Mouse (Mus musculus) frontal cortex, adult (tissue): ENCODE measurements around the gene Eif2ak3.

Source experiments
- ATAC-seq: cut with Nextera tagmentation; 2 replicates; pipeline ENCODE4 v1.9.2; 2017; ENCODE audit warnings: mild to moderate bottlenecking, moderate library complexity, mixed read lengths; ENCODE audit not compliant: low TSS enrichment

Eif2ak3 gene

DNA sequence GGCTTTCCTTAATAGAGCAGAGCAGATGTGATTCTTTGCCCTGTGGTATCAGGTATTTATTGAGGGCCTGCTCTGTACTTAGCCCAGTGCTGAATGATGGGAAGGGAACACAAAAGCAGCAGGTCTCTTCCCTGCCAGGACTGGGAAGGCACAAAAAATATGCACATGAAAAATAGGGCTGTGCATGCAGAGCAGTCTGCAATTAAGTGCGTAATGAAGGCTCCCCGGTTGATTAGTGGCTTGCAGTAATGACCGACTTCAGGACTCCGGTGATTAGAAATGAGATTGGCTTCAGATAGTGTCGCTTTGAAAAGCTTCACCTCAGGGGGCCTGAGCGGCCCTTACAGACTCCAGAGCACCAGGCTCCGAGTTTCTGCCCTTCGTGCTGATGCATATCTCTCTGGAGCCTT, 55.3 kb downstream of the Eif2ak3 start:
- no peak for ATAC-seq

- no peak for ATAC-seq
Measured at GRCm38 (mm10) chr6:70903689-70904088, 59.4 kb downstream of the Eif2ak3 start.

DNA sequence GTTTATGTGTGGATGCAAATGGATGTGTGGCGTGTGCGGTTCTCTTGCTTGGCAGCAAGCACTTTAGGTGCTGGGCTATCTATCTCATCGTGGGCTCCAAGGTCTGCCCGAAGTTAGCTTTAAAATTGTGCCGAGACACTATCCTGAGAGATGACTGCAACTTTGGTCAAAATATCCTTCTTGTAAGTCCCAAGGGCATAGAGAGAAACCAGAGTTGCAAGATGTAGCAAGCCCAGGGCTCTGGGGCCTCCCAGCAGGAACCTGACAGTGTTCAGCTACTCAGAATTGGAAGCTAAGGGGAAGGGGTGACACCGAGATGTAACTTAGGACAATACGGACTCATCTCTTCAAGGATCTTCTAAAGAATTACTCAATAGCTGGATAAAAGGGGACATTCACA, 65.3 kb downstream of the Eif2ak3 start:
- ATAC-seq: no peak

GRCm38 (mm10) chr6:70910285-70910684, 66.0 kb downstream of the Eif2ak3 start:
- no peak for ATAC-seq

GRCm38 (mm10) chr6:70911668-70912395, 67.5 kb downstream of the Eif2ak3 start:
- ATAC-seq: peak; percentile 88

- ATAC-seq: peak; percentile 62
Measured at GRCm38 (mm10) chr6:70912396-70912765, 68.1 kb downstream of the Eif2ak3 start.

DNA sequence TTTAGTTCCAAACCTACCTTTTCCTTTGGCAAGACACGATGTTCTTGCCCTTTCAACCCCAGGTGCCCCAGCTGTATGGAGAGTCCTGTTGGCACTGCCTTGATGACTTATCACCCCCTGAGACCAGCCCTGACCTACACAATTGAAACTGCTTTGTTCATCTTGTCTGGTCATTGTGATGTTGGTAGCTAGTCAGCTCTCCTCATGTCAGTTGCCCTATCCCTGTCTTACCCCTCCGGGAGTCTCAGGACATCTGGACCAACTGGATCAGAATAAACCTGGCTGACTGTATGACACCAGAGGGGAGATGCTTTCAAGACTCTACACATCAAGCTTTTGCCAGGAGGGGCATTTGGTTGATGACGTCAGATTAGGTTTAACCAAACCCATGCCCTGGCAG, 74.5 kb downstream of the Eif2ak3 start, which contains the start of gene Tex37:
Gene Tex37 (minus strand): TSS at position 101 of the 400 bp plus-strand sequence.
- ATAC-seq: no peak

DNA sequence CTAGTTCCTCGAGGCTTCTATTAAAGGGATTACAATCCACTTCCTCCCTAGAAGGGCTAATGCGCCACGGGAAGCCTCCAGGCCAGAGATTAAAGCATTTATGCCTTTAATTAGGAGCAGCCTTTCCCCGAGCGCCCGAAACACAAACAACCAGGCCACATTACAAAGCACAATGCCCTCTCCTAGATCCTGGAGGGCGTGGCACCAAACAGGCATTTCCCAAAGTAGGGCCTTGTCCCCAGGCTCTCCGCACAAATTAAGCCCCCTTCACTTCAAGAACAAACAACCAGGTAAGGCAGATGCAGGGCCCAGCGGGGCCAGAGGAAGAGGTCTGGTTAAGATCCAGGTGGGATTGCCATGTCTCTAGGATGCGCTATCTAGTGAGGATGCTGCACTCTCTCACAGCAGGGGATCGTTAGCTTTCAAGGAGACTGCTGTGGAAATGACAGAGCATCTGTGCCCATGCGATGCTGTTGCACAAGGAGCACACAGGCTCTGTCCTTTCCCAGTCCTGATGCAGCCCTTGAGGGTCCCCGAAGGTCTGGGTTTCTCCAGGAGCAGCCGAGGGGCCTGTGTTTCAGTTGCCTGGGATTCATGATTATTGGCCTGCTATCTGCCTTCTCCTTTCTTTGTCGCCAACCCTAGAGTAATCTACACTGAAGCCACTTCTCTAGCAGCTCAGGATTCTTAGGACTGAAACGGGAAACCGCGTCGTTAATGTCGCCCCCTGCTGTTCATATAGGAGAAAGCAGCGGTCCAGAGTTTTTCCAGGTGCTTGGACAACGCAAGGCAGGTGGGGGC, 77.2 kb downstream of the Eif2ak3 start:
- peak; percentile 94 for ATAC-seq

- ATAC-seq: no peak
Measured at GRCm38 (mm10) chr6:70931801-70932200, 87.5 kb downstream of the Eif2ak3 start.

DNA sequence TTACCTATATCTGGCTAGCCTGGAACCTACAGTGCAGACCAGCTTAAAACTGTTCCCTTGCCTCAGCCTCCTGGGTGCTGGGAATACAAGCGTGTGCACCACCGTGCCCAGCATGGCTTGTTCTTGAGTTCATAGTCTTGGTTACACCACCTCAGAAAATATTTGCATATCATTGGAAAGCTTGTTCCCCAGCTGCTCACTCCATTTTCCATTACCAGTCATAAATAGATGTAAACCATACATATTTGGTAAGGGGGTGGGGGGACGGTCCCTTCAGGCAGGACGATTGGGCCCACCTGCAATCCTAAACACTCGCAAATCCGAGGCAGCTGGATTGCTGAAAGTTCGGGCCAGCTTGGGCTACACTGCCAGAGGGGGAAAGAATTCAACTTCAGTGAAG, 109.0 kb downstream of the Eif2ak3 start:
- ATAC-seq: no peak

DNA sequence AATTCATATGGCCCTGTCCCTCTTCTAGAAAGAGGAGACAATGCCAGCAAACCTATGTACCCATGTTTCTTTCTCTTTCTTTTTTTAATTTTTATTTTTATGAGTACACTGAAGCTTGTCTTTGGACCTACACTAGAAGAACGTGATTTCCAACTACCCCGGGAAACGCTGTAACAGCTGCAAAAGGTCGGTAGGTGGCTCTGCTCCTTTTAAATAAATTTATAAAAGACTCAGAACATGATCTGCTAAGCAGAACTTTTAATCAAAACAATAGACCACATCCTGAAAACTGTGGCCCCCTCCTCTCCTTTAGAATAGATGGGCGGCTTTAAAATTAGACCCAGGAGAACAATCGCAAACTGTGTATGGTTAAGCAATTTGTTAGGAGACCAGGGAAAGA, 109.7 kb downstream of the Eif2ak3 start:
- ATAC-seq: no peak
